Mouse (Mus musculus): ENCODE measurements at regions not wholly inside any gene's neighbourhood (a gene's known extent, or its start where the extent isn't known, plus 50 kb on each side); places are given as distances from the start of the nearest gene placed in this dataset.

DNA sequence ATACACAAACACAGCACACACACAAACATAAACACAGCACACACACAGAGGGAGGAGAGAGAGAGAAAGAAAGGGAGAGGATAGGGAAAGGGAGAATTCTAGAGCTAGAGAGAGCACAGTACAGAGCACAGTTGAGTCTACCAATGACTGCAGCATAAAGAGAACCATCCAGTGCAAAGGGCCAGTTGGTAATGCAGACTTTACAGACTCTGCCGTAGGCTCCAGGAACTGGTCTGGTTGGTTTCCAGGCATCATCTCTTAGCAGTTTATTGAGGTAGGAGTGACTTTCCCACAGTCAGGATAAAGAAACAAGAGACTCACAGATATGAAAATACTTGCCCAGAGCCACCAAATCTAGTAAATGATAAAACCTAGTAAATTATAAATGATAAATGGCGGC lies 208.5 kb downstream of the Tgfb2 start:
- Histone ChIP-seq H3K36me3 (replicated peaks) (no peaks in the 10 kb centered on the region), H3K27me3 (ENCODE audit: poor library complexity, severe bottlenecking) (no peaks in the 10 kb centered on the region), H3K9me3 (no peaks in the 10 kb centered on the region), H3K4me1 (peaks cover 9% of the 10 kb centered on the region), H3K4me3 (no peak overlapping the region), H3K27ac (no peak overlapping the region)
- no peak for DNase-seq (ENCODE audit: extremely low spot score, low spot score)
- WGBS, result 90% methylated on average over 2 of the region's 2 CpGs

DNA sequence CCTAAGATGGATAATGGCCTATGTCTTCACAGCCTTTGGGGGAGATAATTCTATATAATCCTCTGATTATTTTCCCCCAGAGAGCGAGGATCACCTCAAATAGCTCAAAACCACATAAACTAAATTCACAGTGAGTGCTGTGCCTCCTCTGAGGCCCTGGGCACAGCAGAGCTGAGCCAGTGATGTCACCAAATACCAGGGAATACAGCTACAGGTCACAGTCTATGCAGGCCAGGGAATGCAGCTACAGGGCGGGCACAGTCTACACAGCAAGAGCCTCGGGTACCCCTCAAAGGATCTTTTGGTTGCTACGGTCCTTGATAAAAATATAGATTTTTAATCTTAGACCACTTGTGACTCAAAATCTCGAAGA lies 211.4 kb downstream of the Tgfb2 start:
- Histone ChIP-seq H3K4me1 (no peaks in the 10 kb centered on the region), H3K36me3 (replicated peaks) (no peaks in the 10 kb centered on the region), H3K4me3 (no peak overlapping the region), H3K27ac (no peak overlapping the region), H3K9me3 (no peaks in the 10 kb centered on the region), H3K27me3 (ENCODE audit: poor library complexity, severe bottlenecking) (no peaks in the 10 kb centered on the region)
- 89% methylated on average over 5 of the region's 5 CpGs for WGBS
- no peak for DNase-seq (ENCODE audit: extremely low spot score, low spot score)

DNA sequence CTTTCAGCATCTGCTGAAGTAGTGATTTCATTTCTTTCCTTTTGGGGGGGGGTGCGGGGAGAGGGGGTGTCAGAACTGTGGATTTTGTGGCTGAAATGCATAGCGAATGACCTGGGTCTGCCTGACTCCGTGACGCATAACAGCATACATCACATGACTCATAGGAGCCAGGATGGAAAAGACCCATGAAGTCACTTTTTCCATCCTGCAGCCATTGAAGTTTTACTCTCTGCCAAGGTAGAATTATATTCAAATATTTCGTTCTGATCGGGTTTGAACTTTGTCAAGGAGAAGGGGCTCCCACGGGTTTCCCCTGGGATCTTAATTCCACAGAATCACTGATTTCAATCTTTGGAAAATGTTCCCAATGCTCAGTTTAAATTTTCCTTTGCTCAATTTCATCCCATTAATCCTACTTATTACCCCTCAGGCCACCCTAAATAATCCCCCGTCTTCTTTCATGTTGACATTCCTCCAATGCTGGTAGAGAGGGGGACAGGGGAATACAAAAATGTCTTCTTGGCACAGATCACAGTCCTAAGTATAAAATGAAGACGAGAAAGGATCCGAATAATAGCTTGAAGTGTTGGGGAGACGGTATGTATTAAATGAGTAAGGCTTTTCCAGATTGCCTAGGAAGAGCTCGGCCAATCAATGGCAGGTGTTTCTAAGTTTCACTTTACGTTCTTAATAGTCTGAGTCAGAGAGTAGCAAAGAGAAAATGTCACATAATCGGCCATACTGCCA lies 212.0 kb downstream of the Tgfb2 start:
- 88% methylated on average over 14 of the region's 14 CpGs for whole genome bisulfite sequencing
- no peak overlapping the region for H3K4me3 ChIP-seq
- no peak for DNase-seq (ENCODE audit: extremely low spot score, low spot score)
- H3K9me3 ChIP-seq, result no peaks in the 10 kb centered on the region
- no peaks in the 10 kb centered on the region for H3K27me3 ChIP-seq (ENCODE audit: poor library complexity, severe bottlenecking)
- no peaks in the 10 kb centered on the region for H3K4me1 ChIP-seq
- no peak overlapping the region for H3K27ac ChIP-seq
- no peaks in the 10 kb centered on the region for H3K36me3 ChIP-seq (replicated peaks)

DNA sequence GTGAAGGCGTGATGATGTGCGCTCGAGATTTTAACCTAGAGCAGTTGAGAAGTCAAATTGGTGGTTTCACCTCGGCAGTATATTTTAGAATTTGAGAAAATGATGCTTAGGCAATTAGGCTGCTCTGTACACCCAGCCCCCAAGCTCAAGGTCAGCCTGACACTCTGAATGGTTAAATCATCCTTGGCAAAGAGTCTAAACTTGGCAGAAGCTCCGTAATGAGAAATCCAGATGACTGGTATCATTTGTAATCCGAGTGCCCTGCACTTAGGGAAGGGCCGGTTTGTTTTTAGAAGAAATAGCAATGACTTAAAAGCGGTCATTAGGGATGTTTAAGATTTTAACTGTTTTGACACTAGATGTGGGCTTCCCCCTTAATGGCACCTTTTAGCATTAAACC lies 223.6 kb downstream of the Tgfb2 start:
- Histone ChIP-seq H3K4me1 (peaks cover 6% of the 10 kb centered on the region; the same call in 1 of the 2 replicates), H3K36me3 (replicated peaks) (no peaks in the 10 kb centered on the region), H3K9me3 (no peaks in the 10 kb centered on the region), H3K27me3 (ENCODE audit: poor library complexity, severe bottlenecking) (no peaks in the 10 kb centered on the region), H3K4me3 (no peak overlapping the region), H3K27ac (no peak overlapping the region)
- DNase-seq (ENCODE audit: extremely low spot score, low spot score), result no peak
- 88% methylated on average over 8 of the region's 8 CpGs for WGBS

DNA sequence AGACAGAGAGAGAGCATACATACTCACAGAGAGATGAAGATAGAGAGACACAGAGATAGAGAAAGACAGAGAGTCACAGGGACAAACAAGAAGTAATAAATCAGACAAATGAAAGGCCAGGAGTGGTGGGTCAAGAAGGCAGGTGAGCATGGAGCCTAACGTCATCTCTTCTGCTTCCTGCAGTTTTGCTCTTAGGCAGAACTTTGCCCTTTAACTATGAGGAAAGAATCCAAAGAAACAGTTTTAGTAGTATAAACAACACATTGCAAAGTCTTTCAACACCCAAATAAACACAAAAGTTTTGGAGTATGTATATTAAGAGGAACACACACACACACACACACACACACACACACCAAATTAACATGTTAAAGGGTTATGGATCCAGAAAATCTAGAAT lies 225.8 kb downstream of the Tgfb2 start:
- WGBS, result 80% methylated on average over 1 of the region's 1 CpGs
- DNase-seq (ENCODE audit: extremely low spot score, low spot score), result no peak
- peaks cover under 1% of the 10 kb centered on the region for H3K4me1 ChIP-seq
- no peaks in the 10 kb centered on the region for H3K36me3 ChIP-seq (replicated peaks)
- no peaks in the 10 kb centered on the region for H3K27me3 ChIP-seq (ENCODE audit: poor library complexity, severe bottlenecking)
- no peak overlapping the region for H3K4me3 ChIP-seq
- no peaks in the 10 kb centered on the region for H3K9me3 ChIP-seq
- H3K27ac ChIP-seq, result no peak overlapping the region

DNA sequence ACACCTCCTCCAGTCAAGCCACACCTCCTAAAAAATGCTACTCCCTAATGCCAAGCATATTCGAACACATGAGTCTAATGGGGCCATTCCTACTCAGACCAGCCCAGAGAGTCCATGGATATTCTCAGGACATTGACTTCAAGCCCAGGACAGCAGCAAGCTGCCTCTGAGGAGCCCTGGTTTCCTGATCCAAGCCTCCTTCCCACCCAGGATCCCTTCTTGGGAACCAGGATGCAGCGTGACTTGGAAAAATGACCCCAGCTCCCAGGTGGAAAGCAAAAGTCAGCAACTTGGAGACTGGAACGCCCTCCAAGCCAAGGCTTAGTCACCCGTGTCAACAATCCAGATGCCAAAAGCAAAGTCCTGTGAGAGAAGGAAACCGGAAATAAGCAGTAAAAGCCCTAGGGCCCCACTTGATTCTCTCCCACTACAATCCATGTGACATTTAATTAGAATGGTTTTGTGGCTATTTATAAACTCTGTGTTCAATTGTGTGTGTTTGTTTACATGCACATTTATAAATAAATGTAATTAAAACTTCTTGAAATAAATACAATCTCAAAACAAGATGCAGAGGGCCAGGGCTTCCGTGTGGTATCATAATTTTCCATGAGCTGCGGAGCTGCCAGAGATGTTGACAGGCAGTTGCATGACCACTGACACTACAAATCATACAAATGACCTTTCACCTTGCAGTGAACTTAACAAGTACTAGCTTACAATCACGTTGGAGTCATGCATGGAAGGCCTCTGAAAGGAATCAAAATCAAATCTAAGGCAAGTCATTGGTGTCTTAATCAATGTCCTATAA lies 227.2 kb downstream of the Tgfb2 start:
- H3K27ac ChIP-seq, result no peak overlapping the region
- H3K4me1 ChIP-seq, result peaks cover 7% of the 10 kb centered on the region
- no peaks in the 10 kb centered on the region for H3K36me3 ChIP-seq (replicated peaks)
- H3K9me3 ChIP-seq, result no peaks in the 10 kb centered on the region
- no peak overlapping the region for H3K4me3 ChIP-seq
- H3K27me3 ChIP-seq (ENCODE audit: poor library complexity, severe bottlenecking), result no peaks in the 10 kb centered on the region
- WGBS, result 86% methylated on average over 8 of the region's 8 CpGs
- no peak for DNase-seq (ENCODE audit: extremely low spot score, low spot score)

DNA sequence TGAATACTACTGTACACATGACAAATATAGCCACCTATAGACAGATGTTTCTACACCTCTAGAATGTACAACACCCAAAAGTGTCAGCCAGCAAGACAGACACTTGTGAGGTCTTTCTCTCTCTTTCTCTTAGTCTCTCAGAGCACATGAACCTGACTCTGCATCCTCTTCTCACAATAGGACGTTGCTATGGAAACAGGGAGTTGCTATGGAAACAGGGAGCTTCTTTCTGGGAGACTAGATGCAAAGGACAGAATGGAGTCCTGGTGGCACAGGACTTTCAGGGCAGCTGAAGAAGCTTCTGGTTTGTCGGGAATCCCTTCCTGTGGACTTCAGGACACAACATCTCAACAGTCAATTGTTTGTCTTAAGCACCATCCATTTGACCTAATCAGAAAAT lies 230.9 kb downstream of the Tgfb2 start:
- Histone ChIP-seq H3K27ac (no peak overlapping the region), H3K4me3 (no peak overlapping the region), H3K27me3 (ENCODE audit: poor library complexity, severe bottlenecking) (no peaks in the 10 kb centered on the region), H3K36me3 (replicated peaks) (no peaks in the 10 kb centered on the region), H3K9me3 (no peaks in the 10 kb centered on the region), H3K4me1 (peaks cover 7% of the 10 kb centered on the region)
- DNase-seq (ENCODE audit: extremely low spot score, low spot score), result peak; percentile 31
- WGBS, result 37% methylated on average over 2 of the region's 2 CpGs

DNA sequence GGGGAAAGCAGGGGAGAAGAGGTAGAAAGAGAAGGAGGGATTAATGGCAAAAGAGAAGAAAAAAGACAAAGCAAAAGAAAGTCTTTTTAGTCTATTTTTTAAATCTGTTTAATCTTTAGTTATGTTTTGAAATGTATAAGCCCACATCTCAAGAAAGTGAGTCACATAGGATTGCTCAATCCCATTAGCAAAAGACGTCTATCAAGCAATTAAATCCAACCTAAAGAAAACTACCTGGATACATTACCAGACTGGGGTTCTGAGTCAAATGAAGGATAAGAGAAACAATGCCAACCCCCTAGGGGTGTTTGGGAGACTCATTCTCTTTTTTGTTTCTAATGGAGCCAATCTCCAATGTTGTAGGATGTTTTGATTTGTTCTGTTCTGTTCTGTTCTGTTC lies 231.4 kb downstream of the Tgfb2 start:
- WGBS, result 53% methylated on average over 1 of the region's 1 CpGs
- Histone ChIP-seq H3K4me1 (peaks cover 7% of the 10 kb centered on the region), H3K27ac (no peak overlapping the region), H3K9me3 (no peaks in the 10 kb centered on the region), H3K36me3 (replicated peaks) (no peaks in the 10 kb centered on the region), H3K27me3 (ENCODE audit: poor library complexity, severe bottlenecking) (no peaks in the 10 kb centered on the region), H3K4me3 (no peak overlapping the region)
- DNase-seq (ENCODE audit: extremely low spot score, low spot score), result no peak

DNA sequence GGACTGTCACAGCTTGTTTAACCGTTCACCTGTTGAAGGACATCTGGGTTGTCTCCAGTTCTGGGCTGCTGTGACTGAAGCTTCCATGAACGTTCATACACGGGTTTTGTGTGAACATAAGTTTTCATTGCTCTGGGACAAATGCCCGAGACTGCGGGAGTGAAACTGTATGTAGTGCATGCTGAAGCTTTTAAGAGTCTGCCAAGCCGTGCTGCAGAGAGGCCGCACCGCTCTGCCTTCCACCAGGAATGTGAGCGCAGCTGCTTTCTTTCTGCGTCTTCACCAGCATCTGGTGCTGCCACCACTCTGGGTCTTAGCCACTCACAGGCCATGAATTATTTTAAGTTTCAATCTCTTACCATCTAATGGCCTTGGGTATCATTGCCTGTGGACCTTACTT lies 232.8 kb downstream of the Tgfb2 start:
- DNase-seq (ENCODE audit: extremely low spot score, low spot score), result no peak
- Histone ChIP-seq H3K9me3 (no peaks in the 10 kb centered on the region), H3K27me3 (ENCODE audit: poor library complexity, severe bottlenecking) (no peaks in the 10 kb centered on the region), H3K36me3 (replicated peaks) (no peaks in the 10 kb centered on the region), H3K4me1 (peaks cover 7% of the 10 kb centered on the region), H3K4me3 (no peak overlapping the region), H3K27ac (no peak overlapping the region)
- 91% methylated on average over 10 of the region's 10 CpGs for WGBS

DNA sequence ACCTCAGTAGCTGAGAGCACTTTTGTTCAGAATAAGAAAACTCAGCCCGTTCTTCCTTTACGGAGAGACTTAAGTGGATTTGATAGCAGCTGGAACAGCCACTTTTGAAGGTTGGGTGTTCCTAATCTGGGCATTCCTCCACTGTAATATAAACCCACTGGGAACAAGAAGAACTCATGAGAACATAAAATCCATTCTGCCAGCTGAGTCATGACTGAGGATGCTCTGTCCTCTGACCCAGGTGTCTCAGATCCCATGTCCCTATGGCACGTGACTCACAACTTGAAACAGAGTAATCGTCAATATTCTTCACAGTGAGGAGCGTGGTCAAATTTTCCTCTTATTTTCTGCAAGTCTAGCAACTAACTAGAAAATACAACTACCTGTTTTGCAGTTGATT lies 240.3 kb downstream of the Tgfb2 start:
- no peaks in the 10 kb centered on the region for H3K4me1 ChIP-seq
- H3K9me3 ChIP-seq, result no peaks in the 10 kb centered on the region
- no peaks in the 10 kb centered on the region for H3K36me3 ChIP-seq (replicated peaks)
- DNase-seq (ENCODE audit: extremely low spot score, low spot score), result no peak
- no peak overlapping the region for H3K4me3 ChIP-seq
- WGBS, result 95% methylated on average over 5 of the region's 5 CpGs
- H3K27ac ChIP-seq, result no peak overlapping the region
- no peaks in the 10 kb centered on the region for H3K27me3 ChIP-seq (ENCODE audit: poor library complexity, severe bottlenecking)

DNA sequence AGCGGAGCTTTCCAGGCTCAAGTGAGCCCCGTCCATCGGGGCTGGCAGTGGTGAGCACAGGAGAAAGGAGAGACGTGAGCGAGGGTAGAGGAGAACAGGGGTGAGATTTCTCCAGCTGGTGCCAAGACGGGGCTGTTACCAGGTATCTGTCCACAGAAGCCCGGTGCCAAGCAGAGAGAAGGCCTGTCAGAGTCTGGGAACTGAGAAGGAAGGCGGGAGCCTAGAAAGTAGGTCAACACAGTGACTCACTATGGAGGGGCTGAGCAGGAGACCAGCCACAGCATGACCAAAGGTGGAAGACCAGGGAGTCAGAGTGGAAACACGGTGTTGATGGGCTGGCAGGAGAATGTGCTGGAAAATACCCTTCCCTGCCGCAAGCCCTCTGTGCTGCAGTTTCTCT lies 245.0 kb downstream of the Tgfb2 start:
- no peaks in the 10 kb centered on the region for H3K4me1 ChIP-seq
- WGBS, result 86% methylated on average over 10 of the region's 10 CpGs
- H3K9me3 ChIP-seq, result peaks cover 5% of the 10 kb centered on the region
- DNase-seq (ENCODE audit: extremely low spot score, low spot score), result no peak
- no peaks in the 10 kb centered on the region for H3K27me3 ChIP-seq (ENCODE audit: poor library complexity, severe bottlenecking)
- no peak overlapping the region for H3K27ac ChIP-seq
- H3K36me3 ChIP-seq (replicated peaks), result no peaks in the 10 kb centered on the region
- H3K4me3 ChIP-seq, result no peak overlapping the region

DNA sequence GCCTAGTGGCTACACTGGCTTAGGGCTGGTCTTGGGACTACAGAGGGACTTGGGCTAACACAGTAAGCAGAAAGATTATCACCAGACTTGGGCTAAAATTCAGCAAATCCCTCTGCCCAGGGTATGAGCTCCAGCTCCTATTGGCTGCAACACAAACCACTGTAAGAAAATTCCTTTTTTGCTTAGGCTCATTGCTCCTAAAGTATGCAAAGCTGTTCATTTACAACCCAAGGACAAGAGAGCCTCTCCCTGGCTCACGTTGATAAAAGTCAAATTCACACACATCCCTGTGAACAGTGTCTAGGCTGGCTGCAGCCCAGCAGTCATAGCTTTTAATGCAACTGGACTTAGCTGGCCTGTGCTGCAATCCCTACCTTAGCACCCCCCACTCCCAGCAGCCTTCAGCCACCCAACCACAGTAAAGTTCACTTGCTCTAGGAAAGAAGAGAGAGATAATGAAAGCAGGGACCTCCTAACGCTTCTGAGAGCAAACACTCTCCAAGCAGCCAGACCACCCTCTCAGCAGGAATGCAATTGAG lies 247.6 kb downstream of the Tgfb2 start:
- H3K9me3 ChIP-seq, result peaks cover 5% of the 10 kb centered on the region
- 53% methylated on average over 2 of the region's 2 CpGs for WGBS
- no peaks in the 10 kb centered on the region for H3K36me3 ChIP-seq (replicated peaks)
- no peaks in the 10 kb centered on the region for H3K27me3 ChIP-seq (ENCODE audit: poor library complexity, severe bottlenecking)
- DNase-seq (ENCODE audit: extremely low spot score, low spot score), result no peak
- H3K27ac ChIP-seq, result no peak overlapping the region
- no peaks in the 10 kb centered on the region for H3K4me1 ChIP-seq
- H3K4me3 ChIP-seq, result no peak overlapping the region

DNA sequence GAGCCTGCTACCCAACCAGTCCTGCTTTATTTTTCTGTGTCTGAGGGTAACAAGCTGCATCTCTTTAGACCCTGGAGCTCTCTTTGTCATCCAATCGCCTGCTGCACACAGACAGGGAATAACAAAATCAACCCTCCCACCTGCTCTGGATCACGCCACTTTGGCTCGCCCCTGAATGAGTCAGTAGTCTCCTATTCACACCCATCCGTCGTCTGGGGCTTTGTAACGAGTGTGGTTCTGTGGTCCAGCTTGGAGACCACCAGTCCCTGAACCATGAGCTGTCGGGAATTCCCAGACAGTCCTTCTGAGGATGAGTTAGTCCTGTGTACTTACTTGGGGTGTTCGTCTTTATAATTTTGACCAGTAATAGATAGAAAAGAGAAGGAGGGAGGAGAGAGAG lies 248.7 kb downstream of the Tgfb2 start:
- H3K4me1 ChIP-seq, result no peaks in the 10 kb centered on the region
- H3K27me3 ChIP-seq (ENCODE audit: poor library complexity, severe bottlenecking), result no peaks in the 10 kb centered on the region
- H3K4me3 ChIP-seq, result no peak overlapping the region
- 81% methylated on average over 8 of the region's 8 CpGs for WGBS
- H3K9me3 ChIP-seq, result peaks cover 5% of the 10 kb centered on the region
- H3K36me3 ChIP-seq (replicated peaks), result no peaks in the 10 kb centered on the region
- no peak overlapping the region for H3K27ac ChIP-seq
- DNase-seq (ENCODE audit: extremely low spot score, low spot score), result no peak
